Mouse (Mus musculus) olfactory bulb, adult 2 months (tissue): Measurements from ENCODE around the gene Flywch2.

ENCODE experiments used
- CTCF ChIP-seq: fragments of 200-500 bp; IDR thresholded peaks from 2 replicates; pipeline ENCODE4 v1.5.1; 2012; ENCODE audit warnings: low read depth, mild to moderate bottlenecking, low read length, moderate library complexity; ENCODE audit not compliant: insufficient read depth
- POLR2A ChIP-seq: fragments of 200-500 bp; IDR thresholded peaks from 2 replicates; pipeline ENCODE4 v1.6.1; 2012; ENCODE audit warnings: mild to moderate bottlenecking, low read depth, low read length, moderate library complexity; ENCODE audit not compliant: insufficient read depth

DNA sequence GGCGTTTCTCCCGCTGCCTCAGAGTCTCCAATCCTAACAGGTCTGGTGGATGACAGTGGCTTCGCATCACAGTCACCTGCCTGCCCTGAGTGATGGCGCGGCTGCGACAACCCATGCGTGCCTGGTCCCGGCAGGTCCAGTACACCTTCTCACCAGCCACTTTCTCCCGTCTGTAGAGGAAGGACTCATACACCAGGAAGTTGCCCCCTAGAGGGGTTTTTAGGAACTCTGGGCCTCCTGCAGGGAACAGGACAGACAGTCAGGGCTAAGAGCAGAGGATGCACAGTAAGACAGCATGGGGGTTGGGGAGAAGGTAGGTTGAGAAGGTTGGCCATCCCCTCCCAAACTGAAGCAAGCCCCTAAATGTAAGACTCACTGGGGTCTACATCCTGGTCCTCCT is 25.6 kb downstream of the Flywch2 start:
- no peak for TF ChIP-seq POLR2A
- TF ChIP-seq CTCF = no peak
